Mouse (Mus musculus): Measurements from ENCODE around the gene Hoxa2.

The Hoxa2 gene

DNA sequence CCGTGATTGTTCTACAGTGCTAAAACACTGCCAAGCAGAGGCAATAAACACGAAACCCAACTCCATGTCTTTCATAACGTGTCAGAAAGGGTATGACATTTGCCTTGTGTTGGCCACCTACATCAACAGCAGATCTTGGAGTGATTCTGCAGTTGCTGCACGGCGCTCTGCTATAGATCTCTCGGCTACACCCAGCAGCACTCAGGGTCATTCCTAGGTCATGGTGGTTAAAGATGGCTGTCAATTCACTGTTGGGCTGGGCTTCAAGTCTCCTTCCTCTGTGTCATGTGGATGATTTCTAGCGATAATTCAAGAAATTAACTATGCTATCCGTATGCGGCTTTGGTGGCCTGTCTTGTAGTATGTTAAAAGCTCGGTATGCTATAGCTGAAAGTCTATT, 26.1 kb downstream of the Hoxa2 start:
- DNase-seq (ENCODE audit: low spot score) = no peak

DNA sequence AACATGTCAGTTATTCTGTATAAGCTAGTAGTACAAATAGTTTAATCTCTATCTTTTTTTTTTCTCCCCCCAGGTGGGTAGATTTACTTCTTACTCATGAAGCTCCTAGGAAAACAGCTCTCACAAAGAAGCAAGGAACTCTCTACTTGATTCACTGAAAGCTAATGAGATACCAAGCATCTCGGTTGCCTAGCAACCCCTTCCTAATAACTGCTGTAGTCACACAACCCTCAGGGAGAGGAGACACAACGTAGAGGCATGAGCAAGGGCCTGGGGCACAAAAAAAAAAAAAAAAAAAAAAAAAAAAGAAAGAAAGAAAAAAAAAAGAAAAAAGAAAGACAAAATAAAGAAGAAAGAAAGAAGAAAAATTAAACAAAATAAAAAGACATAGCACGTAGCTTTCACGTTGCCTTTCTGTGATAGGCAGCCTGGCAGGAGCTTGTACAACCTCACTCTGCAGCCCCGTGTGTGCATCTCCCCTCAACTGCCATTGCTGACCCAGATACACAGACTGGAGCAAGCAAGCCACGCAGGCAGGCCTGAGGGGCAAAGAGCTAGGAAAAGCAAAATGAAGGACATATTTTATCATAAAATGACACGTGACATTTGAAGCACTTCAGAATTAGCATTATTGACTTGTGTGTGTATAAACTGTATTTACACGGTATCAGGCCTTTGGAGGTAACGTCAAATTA, 26.6 kb downstream of the Hoxa2 start:
- DNase-seq (ENCODE audit: low spot score) = no peak

DNA sequence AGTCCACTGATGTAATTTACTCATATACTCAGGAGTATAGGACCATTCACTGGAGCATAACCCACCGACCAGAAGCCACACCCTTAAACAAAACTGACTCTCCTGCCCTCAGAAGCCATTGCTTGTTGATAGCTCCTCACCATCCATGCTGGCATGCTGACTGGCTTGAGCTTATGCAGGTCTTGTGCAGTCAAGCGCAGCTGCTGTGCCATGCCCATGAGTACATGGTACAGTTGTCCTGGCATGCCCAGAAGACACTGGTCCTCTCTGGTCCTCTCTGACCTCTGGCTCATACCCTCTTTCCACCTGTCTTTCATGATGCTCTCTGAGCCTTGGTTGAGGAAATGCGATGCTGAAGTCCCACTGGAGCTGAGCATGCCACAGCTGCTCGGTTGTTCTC, 41.0 kb downstream of the Hoxa2 start:
- no peak for DNase-seq (ENCODE audit: low spot score)

DNA sequence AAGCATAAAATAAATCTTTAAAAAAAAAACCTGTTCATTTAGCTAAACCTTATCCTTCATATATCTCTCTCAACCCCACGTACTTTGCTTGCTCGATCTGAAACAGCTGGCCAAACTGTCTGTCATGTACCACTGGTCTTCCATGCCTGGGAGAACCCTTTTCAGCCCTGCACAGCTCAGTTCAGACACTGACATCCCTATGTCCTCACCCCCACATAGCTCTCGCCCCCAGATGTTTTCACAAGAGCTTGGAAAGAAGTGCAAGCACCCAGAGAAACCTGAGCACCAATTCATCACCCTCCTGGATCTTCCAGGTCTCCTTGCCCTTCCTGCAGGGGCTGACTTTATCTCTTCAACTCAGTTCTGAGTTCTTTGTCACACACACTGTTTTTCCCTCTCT, 43.5 kb downstream of the Hoxa2 start:
- DNase-seq (ENCODE audit: low spot score) = no peak

DNA sequence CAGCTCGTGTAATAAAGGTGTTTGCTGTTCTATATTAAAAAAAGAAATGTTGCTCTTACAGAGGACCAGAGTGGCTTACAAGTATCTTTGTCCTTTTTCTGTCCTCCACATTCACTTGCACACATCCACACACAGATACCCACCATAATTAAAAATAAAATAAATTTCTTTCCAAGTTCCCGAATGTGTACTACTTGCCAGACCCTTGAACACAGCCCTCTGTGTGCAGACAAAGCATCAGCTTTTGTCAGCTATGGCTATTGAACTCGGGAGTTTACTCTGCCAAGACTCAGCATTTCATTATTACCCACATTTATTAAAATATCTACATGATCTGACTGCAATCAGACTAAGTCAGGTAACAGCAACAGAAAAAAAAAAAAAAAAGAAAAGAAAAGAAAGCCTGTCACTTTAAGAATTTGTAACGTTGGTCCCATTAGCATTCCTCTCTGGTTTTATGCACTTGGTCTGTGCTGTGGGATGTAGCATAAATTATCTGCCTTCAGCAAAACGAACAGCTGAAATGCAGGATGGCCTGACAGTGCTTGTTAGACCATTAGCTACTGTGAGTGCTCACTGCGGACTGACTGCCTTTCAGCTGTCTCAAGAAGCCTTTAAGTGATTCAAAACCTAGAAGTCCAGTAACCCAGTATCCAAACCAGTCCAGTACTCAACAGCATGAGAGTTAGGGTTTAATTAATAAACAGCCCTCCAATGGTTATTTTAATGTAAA, 45.6 kb downstream of the Hoxa2 start:
- DNase-seq (ENCODE audit: low spot score) = no peak

DNA sequence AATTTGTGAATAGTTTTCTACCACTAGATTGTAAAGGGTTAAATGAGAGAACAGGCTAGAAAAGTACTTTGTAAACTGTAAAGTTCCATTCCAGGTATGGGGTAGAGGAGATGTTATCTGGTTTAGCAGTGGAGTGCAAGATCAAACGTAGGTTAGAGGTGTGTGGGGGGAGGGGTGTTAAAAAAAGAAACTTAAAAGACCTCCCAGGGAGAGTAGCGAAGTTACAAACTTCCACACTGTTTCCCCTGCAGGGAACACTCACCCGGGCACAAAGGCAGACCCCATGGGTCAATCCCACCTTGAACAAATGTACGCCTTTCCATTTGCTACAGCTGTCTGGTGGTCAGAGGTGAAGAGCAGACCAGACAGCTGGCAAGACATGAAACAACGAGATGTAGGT, 48.7 kb downstream of the Hoxa2 start:
- no peak for DNase-seq (ENCODE audit: low spot score)

All from yolk sac, embryonic 10.5 days (tissue).